Mouse (Mus musculus): ENCODE measurements around the gene Coro2b.

Gene Coro2b

DNA sequence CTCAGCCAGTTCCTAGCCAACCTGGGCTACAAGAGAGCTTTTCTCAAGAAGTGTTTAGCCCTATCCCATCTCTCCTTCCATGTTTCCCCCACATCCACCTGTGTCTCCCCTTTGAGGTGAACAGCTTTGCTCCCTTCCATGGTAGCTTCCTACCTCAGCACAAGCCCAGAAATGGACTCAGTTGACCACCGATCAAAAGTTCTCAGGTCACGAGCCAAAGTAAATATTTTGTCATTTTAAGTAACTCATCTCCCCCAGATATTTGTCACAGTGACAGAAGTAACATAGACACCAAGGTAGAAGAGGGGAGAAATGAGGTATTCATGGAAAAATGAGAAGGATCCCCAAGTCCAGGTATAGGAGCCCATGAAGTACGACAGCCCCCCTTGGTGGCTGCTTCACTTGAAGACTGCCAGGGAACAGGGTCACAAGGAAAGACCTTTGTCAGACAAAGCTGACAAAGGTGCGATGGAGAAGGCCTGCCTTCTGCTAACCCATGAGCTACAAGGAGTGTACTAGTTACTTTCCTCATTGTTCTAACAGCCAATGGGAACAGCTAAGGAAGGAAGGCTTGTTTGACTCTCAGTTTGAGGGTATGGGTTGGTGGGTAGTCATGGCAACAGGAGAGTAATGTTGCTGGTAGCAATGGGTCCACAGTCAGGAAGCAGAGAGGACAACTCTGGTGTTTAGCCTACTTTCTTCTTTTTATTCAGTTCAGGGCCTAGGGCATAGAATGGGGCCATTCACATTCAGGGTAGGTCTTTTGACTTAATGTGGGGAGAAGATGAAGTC is 150.9 kb downstream of the Coro2b start:
- DNase-seq (ENCODE audit: low spot score) = no peak

DNA sequence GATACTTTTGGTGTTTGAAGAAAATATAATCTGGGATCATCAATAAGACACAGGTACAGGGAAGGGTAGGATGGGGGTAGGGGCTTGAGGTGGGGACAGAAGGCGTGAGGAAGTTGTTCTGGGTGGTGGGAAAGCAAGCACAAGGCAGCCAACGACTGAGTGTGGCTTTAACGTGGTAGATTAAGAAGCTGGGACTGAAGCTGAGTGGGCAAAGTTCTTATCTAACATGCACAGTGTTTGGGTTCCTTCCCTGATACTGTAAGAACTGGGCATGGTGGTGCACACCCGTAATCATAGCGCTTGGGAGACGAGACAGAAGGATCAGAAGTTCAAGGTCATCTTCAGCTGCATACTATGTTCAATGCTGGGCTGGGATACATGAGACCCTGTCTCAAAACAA is 151.8 kb downstream of the Coro2b start:
- DNase-seq (ENCODE audit: low spot score) = no peak

DNA sequence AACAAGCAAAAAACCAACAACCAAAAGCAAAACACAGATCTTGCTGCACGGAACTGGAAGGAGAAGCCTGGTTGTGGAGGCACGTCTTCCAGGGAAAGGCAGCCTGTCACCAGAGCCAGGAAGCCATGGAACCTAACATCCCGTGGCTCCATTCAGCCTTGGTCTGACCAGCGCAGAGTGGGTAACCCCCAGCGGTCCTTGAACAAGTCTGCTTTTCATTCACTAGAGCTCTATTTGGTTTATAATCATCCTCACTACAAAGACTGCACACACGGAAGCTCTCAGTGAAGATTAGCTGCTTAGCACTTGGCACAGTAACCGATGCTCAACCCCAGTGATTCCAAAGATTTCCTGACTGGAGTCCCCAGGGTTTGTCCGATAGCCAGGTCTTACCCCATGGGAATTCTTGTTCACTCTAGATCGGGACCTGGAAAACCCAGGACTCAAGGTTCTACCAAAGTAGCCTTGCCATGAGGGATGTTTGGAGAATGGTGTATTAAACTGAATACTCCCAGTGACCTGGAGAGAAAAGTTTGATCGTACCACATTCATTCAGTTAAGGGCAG is 154.2 kb downstream of the Coro2b start:
- DNase-seq (ENCODE audit: low spot score) = no peak

DNA sequence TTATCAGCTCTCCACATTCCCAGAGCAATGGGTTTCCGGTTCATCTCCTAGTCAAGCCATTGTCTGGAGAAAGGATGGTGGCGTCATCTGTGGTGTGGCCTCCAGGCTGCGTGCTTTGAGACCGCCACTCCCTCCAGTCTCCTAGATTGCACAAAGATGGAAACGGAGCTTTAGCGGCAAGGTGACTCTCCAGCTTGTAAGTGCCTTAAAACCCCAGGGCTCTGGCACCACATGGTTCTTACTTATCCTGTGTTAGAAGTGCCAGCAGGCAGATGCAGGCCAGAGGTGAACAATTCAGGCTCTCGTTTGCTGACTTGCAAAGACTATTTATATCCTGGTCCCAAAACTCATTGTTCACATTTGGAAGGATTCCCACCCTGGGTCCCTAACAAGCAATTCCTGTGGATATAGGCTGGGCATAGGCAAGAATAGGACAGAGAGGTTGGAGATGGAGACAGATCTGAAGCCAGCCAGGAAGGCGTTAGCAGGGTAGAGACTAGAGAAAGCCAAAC is 155.4 kb downstream of the Coro2b start:
- no peak for DNase-seq (ENCODE audit: low spot score)

DNA sequence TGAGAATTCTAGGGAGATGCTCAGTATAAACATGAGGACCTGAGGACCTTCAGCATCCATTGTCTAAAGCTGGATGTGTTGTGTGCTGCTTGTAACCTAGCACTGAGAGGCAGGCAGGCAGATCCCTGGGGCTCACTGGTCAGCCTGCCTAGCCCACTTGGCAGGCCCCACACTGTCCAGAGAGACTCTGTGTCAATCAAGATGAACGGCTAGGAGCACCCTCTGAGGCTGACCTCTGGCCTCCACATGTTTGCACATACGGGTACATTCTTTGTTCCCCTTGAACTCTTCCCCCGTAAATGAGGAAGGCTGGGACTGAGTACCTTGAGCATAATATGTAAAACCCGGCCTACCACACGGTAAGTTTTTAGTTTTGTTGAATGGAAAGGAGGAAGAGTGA is 156.5 kb downstream of the Coro2b start:
- no peak for DNase-seq (ENCODE audit: low spot score)

DNA sequence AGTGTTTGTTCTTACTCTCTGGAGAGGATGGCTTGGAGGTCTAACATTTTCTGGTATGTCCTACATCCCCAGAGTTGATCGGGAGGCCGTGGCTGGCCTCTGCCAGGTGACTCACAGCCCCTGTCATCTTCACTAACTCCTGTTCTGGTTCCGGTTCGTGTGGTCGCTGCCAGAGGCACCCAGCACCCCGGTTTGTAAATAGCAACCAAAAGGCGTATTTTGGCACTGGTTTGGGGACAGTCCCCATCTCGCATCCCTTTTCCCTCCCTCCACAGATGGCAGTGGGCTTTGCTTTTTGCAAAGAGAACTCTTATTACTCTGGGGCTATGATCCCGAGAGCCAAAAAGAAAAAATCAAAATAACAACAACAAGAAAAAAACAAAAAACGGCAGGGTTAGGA is 158.9 kb downstream of the Coro2b start:
- no peak for DNase-seq (ENCODE audit: low spot score)

DNA sequence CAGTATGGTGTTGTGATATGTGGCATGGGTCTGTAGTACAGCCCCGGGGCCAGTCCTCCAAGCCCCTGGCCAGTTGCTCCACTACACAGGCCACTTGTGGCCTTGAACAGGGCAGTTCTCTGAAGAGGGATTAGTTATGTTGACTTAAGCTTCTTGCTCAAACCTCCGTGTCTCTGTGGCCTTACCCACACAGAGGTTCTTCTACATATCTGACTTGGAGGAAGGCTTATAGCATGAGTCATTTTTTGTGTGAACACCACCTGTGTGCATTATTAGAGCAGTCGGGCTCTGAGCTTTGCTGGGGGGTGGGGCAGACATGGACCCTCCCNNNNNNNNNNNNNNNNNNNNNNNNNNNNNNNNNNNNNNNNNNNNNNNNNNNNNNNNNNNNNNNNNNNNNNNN is 162.6 kb downstream of the Coro2b start:
- no peak for DNase-seq (ENCODE audit: low spot score)

DNA sequence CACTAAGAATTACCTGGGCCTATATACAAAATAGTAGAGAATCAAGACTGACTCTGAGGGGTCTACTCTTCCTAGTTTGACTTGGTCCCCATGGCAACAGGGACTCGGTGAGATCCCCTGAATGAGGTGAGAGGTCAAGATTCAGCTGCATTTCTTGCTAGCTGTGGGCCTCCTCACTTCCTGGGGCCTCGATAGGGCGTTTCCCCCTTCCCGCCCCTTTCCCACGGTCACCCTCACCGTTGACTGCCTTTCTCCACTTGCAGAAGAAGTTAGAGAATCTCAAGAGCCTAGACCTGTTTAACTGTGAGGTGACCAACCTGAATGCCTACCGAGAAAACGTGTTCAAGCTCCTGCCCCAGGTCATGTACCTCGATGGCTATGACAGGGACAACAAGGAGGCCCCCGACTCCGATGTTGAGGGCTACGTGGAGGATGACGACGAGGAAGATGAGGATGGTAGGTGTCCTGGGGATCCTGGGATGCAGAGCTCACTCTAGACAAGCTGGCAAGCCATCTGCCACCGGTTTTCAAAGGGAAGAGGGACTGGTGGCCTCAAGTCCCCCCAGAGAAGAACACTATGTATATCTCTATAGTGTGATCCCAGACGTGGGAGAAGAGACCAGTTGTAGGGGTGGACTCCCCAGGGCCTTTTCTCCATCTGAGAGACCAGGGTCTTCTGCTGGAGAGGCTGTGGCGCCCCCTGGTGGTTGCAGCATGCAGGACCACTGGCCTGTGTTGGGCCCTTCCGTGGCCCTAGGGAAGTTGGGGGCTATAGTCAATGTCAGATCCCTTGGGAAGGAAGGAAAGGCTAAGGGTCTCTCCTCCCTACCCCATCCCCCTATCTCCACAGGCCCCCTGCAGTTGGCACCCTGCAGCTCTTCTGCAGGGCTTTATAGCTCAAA is 163.4 kb downstream of the Coro2b start:
- peak; percentile 91 for DNase-seq (ENCODE audit: low spot score)

DNA sequence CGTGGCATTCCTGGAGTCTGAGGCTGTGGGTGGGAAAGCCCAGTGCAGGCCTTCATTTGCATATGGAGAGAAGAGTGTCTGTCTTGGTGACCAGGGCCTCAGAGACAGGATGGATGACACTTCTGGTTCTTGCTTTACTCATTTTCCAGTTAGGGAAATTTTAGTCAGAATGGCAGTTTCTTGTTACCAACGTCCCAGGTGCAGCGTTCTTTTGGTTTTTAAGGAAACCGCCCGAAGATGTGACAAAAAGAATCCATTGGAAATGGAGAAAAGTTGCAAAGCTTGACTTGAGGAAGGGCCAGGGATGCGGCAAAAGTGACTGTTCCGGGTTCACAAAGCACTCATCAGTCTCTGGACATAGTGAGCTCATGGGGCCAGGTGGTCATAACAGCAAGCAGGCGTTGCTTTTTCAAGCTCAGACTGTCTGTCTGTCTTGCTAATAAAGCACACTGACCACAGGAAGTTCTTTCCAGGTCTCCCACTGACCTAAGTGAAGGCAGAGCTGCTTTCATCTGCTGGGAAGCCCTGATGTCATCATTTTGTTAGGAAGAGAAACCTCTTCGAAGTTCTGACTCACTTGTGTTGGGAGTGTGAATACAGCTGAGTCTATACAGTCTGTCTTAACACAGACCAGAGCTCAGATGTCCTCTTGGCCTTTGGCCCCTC is 164.2 kb downstream of the Coro2b start:
- no peak for DNase-seq (ENCODE audit: low spot score)

DNA sequence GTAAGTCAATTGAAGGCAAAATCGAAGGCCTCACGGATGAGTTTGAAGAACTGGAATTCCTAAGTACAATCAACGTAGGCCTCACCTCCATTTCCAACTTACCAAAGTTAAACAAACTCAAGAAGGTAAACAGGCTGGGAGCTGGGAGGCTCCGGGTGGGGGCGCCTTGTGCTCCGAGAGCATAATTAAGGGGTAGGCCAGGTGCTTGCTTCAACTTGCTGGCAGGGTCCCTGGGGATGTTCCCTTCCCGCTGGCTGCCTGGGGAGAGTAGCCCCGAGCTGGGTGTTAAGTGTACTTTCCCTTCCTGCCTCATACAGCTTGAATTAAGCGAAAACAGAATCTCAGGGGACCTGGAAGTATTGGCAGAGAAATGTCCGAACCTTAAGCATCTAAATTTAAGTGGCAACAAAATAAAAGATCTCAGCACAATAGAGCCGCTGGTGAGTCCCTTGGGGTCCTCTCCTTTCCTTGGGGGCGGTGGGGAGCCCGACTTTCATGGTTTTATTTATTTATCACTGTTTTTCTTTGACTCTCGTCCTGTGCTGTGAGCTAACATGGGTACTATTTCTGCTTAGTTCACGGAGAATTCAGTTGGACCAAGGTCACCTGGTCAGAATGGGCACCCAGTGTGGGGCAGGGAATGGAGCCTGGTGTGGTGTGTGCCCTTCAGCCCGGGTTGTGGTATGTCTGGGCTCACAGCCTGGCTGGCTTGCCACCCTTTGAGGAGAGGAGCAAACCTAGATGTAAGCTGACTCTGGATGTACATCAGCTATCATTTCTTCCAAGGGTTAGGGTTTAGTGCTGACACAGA is 164.9 kb downstream of the Coro2b start:
- no peak for DNase-seq (ENCODE audit: low spot score)

DNA sequence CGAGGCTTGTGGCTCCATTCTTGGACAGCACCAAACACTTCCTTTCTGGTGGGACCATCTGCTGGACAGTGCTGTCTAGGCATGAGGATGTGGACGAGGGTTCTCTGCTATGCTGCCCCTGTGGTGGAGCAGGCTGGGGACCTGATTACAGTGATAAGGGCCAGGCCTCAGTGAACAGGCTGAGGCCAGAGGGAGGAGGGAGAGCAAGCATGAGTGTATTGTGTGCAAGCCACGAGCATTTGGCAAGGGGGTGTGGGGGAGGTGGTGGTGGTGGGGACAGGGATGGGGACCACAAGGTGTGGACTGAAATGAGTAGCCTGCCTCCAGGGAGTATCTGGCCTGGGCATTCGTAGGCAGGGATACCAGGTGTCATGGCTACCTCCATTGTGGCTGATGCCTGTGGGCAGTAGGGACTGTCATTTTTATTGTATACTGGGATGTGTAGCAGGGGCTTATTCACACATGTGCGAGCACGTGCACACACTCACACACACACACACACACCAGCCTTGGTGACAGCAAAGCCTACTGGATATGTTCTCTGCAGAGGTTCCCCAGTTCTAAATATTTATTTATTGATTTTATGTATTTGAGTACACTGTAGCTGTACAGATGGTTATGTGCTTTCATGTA is 166.1 kb downstream of the Coro2b start:
- DNase-seq (ENCODE audit: low spot score) = no peak

DNA sequence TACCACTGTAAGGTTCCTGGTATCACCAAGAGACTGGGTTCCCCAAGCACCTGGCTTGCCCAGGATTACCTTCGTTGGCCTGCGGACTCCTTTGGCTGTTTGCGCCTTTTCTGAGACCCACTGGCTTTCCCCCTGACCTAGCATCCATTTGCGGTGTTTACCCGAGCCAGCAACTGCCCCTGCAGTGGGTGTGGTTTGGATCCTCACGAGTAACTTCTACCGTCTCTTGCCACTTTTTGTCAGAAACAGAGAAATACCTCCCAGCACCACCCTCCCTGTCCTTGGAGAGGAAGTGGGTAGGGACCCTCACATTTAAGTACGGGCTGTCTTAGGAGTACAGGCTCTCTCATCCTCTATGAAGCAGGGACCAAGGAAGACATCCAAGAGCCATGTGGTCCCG is 166.7 kb downstream of the Coro2b start:
- no peak for DNase-seq (ENCODE audit: low spot score)
